Mouse (Mus musculus): ENCODE data around the gene Zfhx2. TPM values are rescaled to one million over a fixed set of nuclear protein-coding genes. Genes with fewer than 3 reads are reported as not detected.

The Zfhx2 gene
- polyA plus RNA-seq, 1 experiment from 2014 or later = 37.5 TPM

- Histone ChIP-seq H3K4me2 (peak overlapping the region; percentile 81), H3K27me3 (replicated peaks) (no peaks in the 10 kb centered on the region), H3K36me3 (replicated peaks) (no peaks in the 10 kb centered on the region; the same call in 1 of the 2 replicates), H3K27ac (peak overlapping the region; percentile 97), H3K4me1 (peaks cover 52% of the 10 kb centered on the region), H3K9me3 (no peaks in the 10 kb centered on the region), H3K9ac (peak overlapping the region; percentile 74), H3K4me3 (peak overlapping the region; percentile 83)
- peak; percentile 45 for ATAC-seq (replicated peaks)
- 0% methylated on average over 73 of the region's 78 CpGs for WGBS
Observed at GRCm38 (mm10) chr14:55114759-55115701, 22.9 kb upstream of the Zfhx2 start.

- no peak for ATAC-seq (replicated peaks)
- H3K27ac ChIP-seq = peak overlapping the region; percentile 97
- H3K4me1 ChIP-seq = peaks cover 61% of the 10 kb centered on the region
- H3K9ac ChIP-seq = peak overlapping the region; percentile 74
- WGBS = 13% methylated on average over 26 of the region's 26 CpGs
- peak overlapping the region; percentile 83 for H3K4me3 ChIP-seq
- no peaks in the 10 kb centered on the region for H3K27me3 ChIP-seq (replicated peaks)
- no peaks in the 10 kb centered on the region; the same call in 1 of the 2 replicates for H3K36me3 ChIP-seq (replicated peaks)
- H3K9me3 ChIP-seq = no peaks in the 10 kb centered on the region
- peak overlapping the region; percentile 81 for H3K4me2 ChIP-seq
Observed at GRCm38 (mm10) chr14:55113975-55114645, 22.0 kb upstream of the Zfhx2 start.

GRCm38 (mm10) chr14:55113351-55113974 lies 21.3 kb upstream of the Zfhx2 start:
- no peaks in the 10 kb centered on the region for H3K9me3 ChIP-seq
- H3K9ac ChIP-seq = no peak overlapping the region
- H3K27me3 ChIP-seq (replicated peaks) = no peaks in the 10 kb centered on the region
- WGBS = 75% methylated on average over 51 of the region's 51 CpGs
- H3K4me3 ChIP-seq = peak overlapping the region; percentile 83
- no peaks in the 10 kb centered on the region; the same call in 1 of the 2 replicates for H3K36me3 ChIP-seq (replicated peaks)
- H3K4me2 ChIP-seq = peak overlapping the region; percentile 81
- H3K4me1 ChIP-seq = peaks cover 68% of the 10 kb centered on the region
- H3K27ac ChIP-seq = no peak overlapping the region
- ATAC-seq (replicated peaks) = no peak

GRCm38 (mm10) chr14:55111720-55112119 lies 19.6 kb upstream of the Zfhx2 start:
- H3K27me3 ChIP-seq (replicated peaks) = no peaks in the 10 kb centered on the region
- peaks cover 67% of the 10 kb centered on the region for H3K4me1 ChIP-seq
- no peaks in the 10 kb centered on the region for H3K9me3 ChIP-seq
- 69% methylated on average over 2 of the region's 2 CpGs for WGBS
- no peak for ATAC-seq (replicated peaks)
- no peak overlapping the region for H3K9ac ChIP-seq
- no peaks in the 10 kb centered on the region; the same call in 1 of the 2 replicates for H3K36me3 ChIP-seq (replicated peaks)
- H3K27ac ChIP-seq = no peak overlapping the region
- H3K4me3 ChIP-seq = no peak overlapping the region
- peak overlapping the region; percentile 21; the same call in 1 of the 2 replicates for H3K4me2 ChIP-seq

GRCm38 (mm10) chr14:55110076-55110475 lies 18.0 kb upstream of the Zfhx2 start:
- no peak for ATAC-seq (replicated peaks)
- Histone ChIP-seq H3K4me3 (no peak overlapping the region), H3K9ac (no peak overlapping the region), H3K4me2 (no peak overlapping the region), H3K27ac (0 out of 2 replicates have a peak overlapping the region, but pooled peaks have one; percentile 85), H3K9me3 (no peaks in the 10 kb centered on the region), H3K27me3 (replicated peaks) (no peaks in the 10 kb centered on the region), H3K36me3 (replicated peaks) (no peaks in the 10 kb centered on the region; the same call in 1 of the 2 replicates), H3K4me1 (peaks cover 82% of the 10 kb centered on the region)
- 39% methylated on average over 9 of the region's 9 CpGs for WGBS

- Histone ChIP-seq H3K9ac (peak overlapping the region; percentile 21; the same call in 1 of the 2 replicates), H3K4me1 (peaks cover 84% of the 10 kb centered on the region)
- ATAC-seq (replicated peaks) = 0 out of 2 replicates have a peak, but pooled peaks have one; percentile 0
Observed at GRCm38 (mm10) chr14:55109048-55109873, 17.1 kb upstream of the Zfhx2 start.

GRCm38 (mm10) chr14:55108202-55108870 lies 16.2 kb upstream of the Zfhx2 start:
- Histone ChIP-seq H3K36me3 (replicated peaks) (no peaks in the 10 kb centered on the region; the same call in 1 of the 2 replicates), H3K4me1 (peaks cover 75% of the 10 kb centered on the region), H3K4me2 (peak overlapping the region; percentile 34), H3K9me3 (no peaks in the 10 kb centered on the region), H3K27ac (peak overlapping the region; percentile 85), H3K4me3 (no peak overlapping the region), H3K27me3 (replicated peaks) (no peaks in the 10 kb centered on the region), H3K9ac (peak overlapping the region; percentile 34)
- peak; percentile 82 for ATAC-seq (replicated peaks)
- WGBS = 28% methylated on average over 9 of the region's 9 CpGs

More at GRCm38 (mm10) chr14:55109048-55109873, 17.1 kb upstream of the Zfhx2 start:
- Histone ChIP-seq H3K27me3 (replicated peaks) (no peaks in the 10 kb centered on the region), H3K4me2 (peak overlapping the region; percentile 30), H3K36me3 (replicated peaks) (no peaks in the 10 kb centered on the region; the same call in 1 of the 2 replicates), H3K9me3 (no peaks in the 10 kb centered on the region), H3K4me3 (0 out of 2 replicates have a peak overlapping the region, but pooled peaks have one; percentile 1), H3K27ac (peak overlapping the region; percentile 85)
- WGBS = 5% methylated on average over 21 of the region's 21 CpGs

- H3K4me3 ChIP-seq = no peak overlapping the region
- peaks cover 63% of the 10 kb centered on the region for H3K4me1 ChIP-seq
- no peaks in the 10 kb centered on the region for H3K9me3 ChIP-seq
- H3K27me3 ChIP-seq (replicated peaks) = no peaks in the 10 kb centered on the region
- H3K27ac ChIP-seq = 0 out of 2 replicates have a peak overlapping the region, but pooled peaks have one; percentile 0
- H3K4me2 ChIP-seq = no peak overlapping the region
- WGBS = 63% methylated on average over 8 of the region's 8 CpGs
- no peak for ATAC-seq (replicated peaks)
- no peaks in the 10 kb centered on the region for H3K36me3 ChIP-seq (replicated peaks)
- H3K9ac ChIP-seq = no peak overlapping the region
Observed at GRCm38 (mm10) chr14:55106990-55107389, 14.9 kb upstream of the Zfhx2 start.

GRCm38 (mm10) chr14:55105836-55106809 lies 14.0 kb upstream of the Zfhx2 start, which contains the start of gene Ap1g2:
TSS of gene Ap1g2 (minus strand) at chr14:55106593.
- H3K4me1 ChIP-seq = peaks cover 55% of the 10 kb centered on the region

GRCm38 (mm10) chr14:55105386-55105785 lies 13.3 kb upstream of the Zfhx2 start:
- H3K4me2 ChIP-seq = peak overlapping the region; percentile 96
- no peaks in the 10 kb centered on the region for H3K27me3 ChIP-seq (replicated peaks)
- H3K4me3 ChIP-seq = peak overlapping the region; percentile 44
- H3K36me3 ChIP-seq (replicated peaks) = no peaks in the 10 kb centered on the region
- WGBS = 4% methylated on average over 7 of the region's 7 CpGs
- H3K4me1 ChIP-seq = peaks cover 48% of the 10 kb centered on the region
- no peak for ATAC-seq (replicated peaks)
- no peaks in the 10 kb centered on the region for H3K9me3 ChIP-seq
- peak overlapping the region; percentile 79 for H3K27ac ChIP-seq
- peak overlapping the region; percentile 70 for H3K9ac ChIP-seq

More at GRCm38 (mm10) chr14:55105836-55106809, 14.0 kb upstream of the Zfhx2 start, which contains the start of gene Ap1g2:
- H3K36me3 ChIP-seq (replicated peaks) = no peaks in the 10 kb centered on the region
- H3K9me3 ChIP-seq = no peaks in the 10 kb centered on the region
- peak within 1 kb of the TSS; percentile 79 for H3K27ac ChIP-seq
- H3K4me2 ChIP-seq = peak within 1 kb of the TSS; percentile 96
- ATAC-seq (replicated peaks) = peak; percentile 69
- under 1% methylated on average over 39 of the region's 39 CpGs for WGBS
- no peaks in the 10 kb centered on the region for H3K27me3 ChIP-seq (replicated peaks)
- H3K4me3 ChIP-seq = peak within 1 kb of the TSS; percentile 44
- H3K9ac ChIP-seq = peak within 1 kb of the TSS; percentile 70

Data from midbrain, embryonic 15.5 days (tissue).